Mouse (Mus musculus) lung, adult 10 weeks (tissue): ENCODE results near the gene Foxp3. TPM values are rescaled to one million over a fixed set of nuclear protein-coding genes. Genes with fewer than 3 reads are reported as not detected.

ENCODE experiments used
- polyA plus RNA-seq: library from polyadenylated mRNA; stranded (reverse); fragments of 350-450 nt; fragmentation: Illumina TruSeq; extraction: RNeasy Lipid Tissue Mini Kit (QIAGEN cat#74804); gene quantifications from one replicate; pipeline ENCODE4 v1.2.3, GENCODE M21; 2014; ENCODE audit warnings: low read depth, low replicate concordance; ENCODE audit not compliant: insufficient read depth

Gene Foxp3
- polyA plus RNA-seq, result 0.14 TPM

GRCm38 (mm10) chrX:7573176-7574086 is at the start of gene Foxp3:
Gene Foxp3 (plus strand): TSS chrX:7573644.

GRCm38 (mm10) chrX:7574087-7574884 is 842 bp downstream of the Foxp3 start, which contains the start of gene Ppp1r3f:
Gene Ppp1r3f (minus strand): TSS chrX:7574283.

GRCm38 (mm10) chrX:7604879-7605574 is 31.6 kb downstream of the Foxp3 start, which contains the start of gene Ccdc22:
Gene Ccdc22 (minus strand): TSS chrX:7605517.

GRCm38 (mm10) chrX:7606783-7607182 is 33.3 kb downstream of the Foxp3 start, which contains the start of gene Cacna1f:
Gene Cacna1f (plus strand): TSS chrX:7607083.

GRCm38 (mm10) chrX:7638401-7639091 is 65.1 kb downstream of the Foxp3 start, which contains the start of gene Syp:
Gene Syp (plus strand): TSS chrX:7638471.

Other genes starting within 250 kb of the Foxp3 start
- 1.6 TPM for gene Usp27x, start 197.8 kb upstream of the Foxp3 start, polyA plus RNA-seq
- gene Ppp1r3f, start 639 bp downstream of the Foxp3 start, polyA plus RNA-seq, result 1.2 TPM
- 11.5 TPM for gene Ccdc22, start 31.9 kb downstream of the Foxp3 start, polyA plus RNA-seq
- 0.08 TPM for gene Cacna1f, start 33.4 kb downstream of the Foxp3 start, polyA plus RNA-seq
- gene Syp, start 64.8 kb downstream of the Foxp3 start, polyA plus RNA-seq, result 4.0 TPM
- 4.0 TPM for gene Prickle3, start 83.6 kb downstream of the Foxp3 start, polyA plus RNA-seq
- gene Plp2, start 97.7 kb downstream of the Foxp3 start, polyA plus RNA-seq, result 161 TPM
- gene Magix, start 107.6 kb downstream of the Foxp3 start, polyA plus RNA-seq, result 6.1 TPM
- gene Gpkow, start 123.5 kb downstream of the Foxp3 start, polyA plus RNA-seq, result 18.2 TPM
- 86.4 TPM for gene Wdr45, start 140.7 kb downstream of the Foxp3 start, polyA plus RNA-seq
- gene Gm45208, start 148.6 kb downstream of the Foxp3 start, polyA plus RNA-seq, result not detected
- 16.3 TPM for gene Praf2, start 154.8 kb downstream of the Foxp3 start, polyA plus RNA-seq
- 6.8 TPM for gene Ccdc120, start 177.3 kb downstream of the Foxp3 start, polyA plus RNA-seq
- 19.0 TPM for gene Tfe3, start 188.9 kb downstream of the Foxp3 start, polyA plus RNA-seq
- 20.6 TPM for gene Gripap1, start 216.1 kb downstream of the Foxp3 start, polyA plus RNA-seq
- gene Kcnd1, start 248.6 kb downstream of the Foxp3 start, polyA plus RNA-seq, result 0.20 TPM